Mouse (Mus musculus) lung, postnatal 0 days (tissue): ENCODE measurements at regions not wholly inside any gene's neighbourhood (a gene's known extent, or its start where the extent isn't known, plus 50 kb on each side); places are given as distances from the start of the nearest gene placed in this dataset.

Experiments
- CTCF ChIP-seq: IDR thresholded peaks from 2 replicates; pipeline ENCODE4 v1.5.1; 2016; ENCODE audit warnings: antibody characterized with exemption, mild to moderate bottlenecking
- EP300 ChIP-seq: IDR thresholded peaks from 2 replicates; pipeline ENCODE4 v1.6.1; 2016; ENCODE audit warnings: antibody characterized with exemption, mild to moderate bottlenecking, control low read depth

- TF ChIP-seq EP300 = no peak
- no peak for TF ChIP-seq CTCF
These were observed 1090.3 kb downstream of the Pla2g4a start for GRCm38 (mm10) chr1:148870788-148871187.
